Mouse (Mus musculus) small intestine, adult 2 months (tissue): ENCODE measurements around the gene Spock2.

Experiments used
- CTCF ChIP-seq: fragments of 200-500 bp; IDR thresholded peaks from 2 replicates; pipeline ENCODE4 v1.5.1; 2012; ENCODE audit warnings: low read depth, mild to moderate bottlenecking, control low read depth, inconsistent platforms, low read length, moderate library complexity, mixed read lengths; ENCODE audit not compliant: insufficient replicate concordance, insufficient read length; ENCODE audit errors: extremely low read depth
- POLR2A ChIP-seq: fragments of 200-500 bp; IDR thresholded peaks from 2 replicates; pipeline ENCODE4 v1.6.1; 2012; ENCODE audit warnings: low read depth, mild to moderate bottlenecking, control low read depth, inconsistent platforms, low read length, moderate library complexity

DNA sequence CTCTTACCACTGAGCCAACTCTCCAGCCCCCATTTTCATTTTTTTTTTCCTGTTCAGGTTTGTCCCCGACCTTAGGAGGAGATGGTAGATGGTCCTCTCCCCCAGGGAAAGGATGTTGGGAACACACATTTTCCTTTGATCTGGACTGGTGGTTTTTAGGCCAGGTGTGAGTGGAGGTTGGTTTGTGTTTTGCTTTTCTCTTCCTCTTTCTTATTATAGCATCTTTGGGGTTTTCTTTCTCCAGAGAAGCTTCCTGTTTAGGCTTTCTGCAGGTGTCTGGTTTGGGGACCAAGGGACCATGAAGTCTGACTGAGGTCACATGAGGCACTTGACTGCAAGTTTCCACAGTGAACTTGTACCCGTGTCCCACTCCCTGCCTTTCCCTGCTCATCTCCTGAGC is 62.3 kb downstream of the Spock2 start:
- TF ChIP-seq CTCF (no peak), POLR2A (no peak)
